Mouse (Mus musculus) liver, embryonic 14.5 days (tissue): ENCODE measurements at regions not wholly inside any gene's neighbourhood (a gene's known extent, or its start where the extent isn't known, plus 50 kb on each side); places are given as distances from the start of the nearest gene placed in this dataset.

Experiments used
- ATAC-seq: fragments of 200-750 bp; cut with Nextera tagmentation; 2 replicates; pipeline ENCODE4 v1.8.0; 2017; ENCODE audit warnings: moderate number of reproducible peaks, mild to moderate bottlenecking, moderate library complexity; ENCODE audit not compliant: insufficient read depth
- DNase-seq, 3 experiments: peaks; one replicate each; pipeline ENCODE4 v3.0.0-alpha.2; 2012 to 2013; ENCODE audit warnings: low read depth in 3 of 3, low spot score in 3 of 3
- H3K27ac ChIP-seq: fragments of 300-500 bp; sonication (generic); 2 replicates; pipeline ENCODE4 v1.5.1; 2014; ENCODE audit warnings: moderate library complexity, mild to moderate bottlenecking, control low read depth, inconsistent platforms
- H3K27me3 ChIP-seq: fragments of 300-500 bp; sonication (generic); 2 replicates; pipeline ENCODE4 v1.6.1; 2014; ENCODE audit warnings: mild to moderate bottlenecking, low read length, moderate library complexity; ENCODE audit not compliant: control insufficient read depth, insufficient read depth
- H3K36me3 ChIP-seq: fragments of 300-500 bp; sonication (generic); replicated peaks from 2 replicates; pipeline ENCODE4 v1.6.1; 2014; ENCODE audit warnings: low read depth; ENCODE audit not compliant: control insufficient read depth, insufficient read depth
- H3K4me1 ChIP-seq, 2 experiments: fragments of 200-500 bp in 1 of 2; fragments of 300-500 bp in 1 of 2; sonication (generic) in 1 of 2; replicated peaks; 2 replicates each; pipeline ENCODE4 v1.6.1; 2012 to 2014; ENCODE audit warnings: antibody characterized with exemption in 1 of 2, inconsistent platforms in 1 of 2, low read length in 1 of 2; ENCODE audit not compliant: control insufficient read depth in 2 of 2, insufficient read depth in 2 of 2
- H3K4me2 ChIP-seq: fragments of 300-500 bp; sonication (generic); 2 replicates; pipeline ENCODE4 v1.6.1; 2014; ENCODE audit warnings: low read depth, mild to moderate bottlenecking, control low read depth, moderate library complexity
- H3K4me3 ChIP-seq, 2 experiments: fragments of 200-500 bp in 1 of 2; fragments of 300-500 bp in 1 of 2; sonication (generic) in 1 of 2; 2 replicates each; pipeline ENCODE4 v1.5.1; 2012 to 2014; ENCODE audit warnings: low read depth in 2 of 2, low read length in 2 of 2, mild to moderate bottlenecking in 2 of 2, control low read depth in 1 of 2, inconsistent platforms in 1 of 2, moderate library complexity in 1 of 2; ENCODE audit not compliant: insufficient read depth in 1 of 2
- H3K9ac ChIP-seq: fragments of 300-500 bp; sonication (generic); replicated peaks from 2 replicates; pipeline ENCODE4 v1.6.1; 2014; ENCODE audit warnings: mild to moderate bottlenecking, control low read depth, moderate library complexity
- H3K9me3 ChIP-seq: fragments of 300-500 bp; sonication (generic); 2 replicates; pipeline ENCODE4 v1.6.1; 2016; ENCODE audit warnings: low read length, mixed read lengths; ENCODE audit not compliant: control insufficient read depth
- CTCF ChIP-seq: IDR thresholded peaks from 2 replicates; pipeline ENCODE4 v1.5.1; 2016; ENCODE audit warnings: antibody characterized with exemption, low read depth, control low read depth
- EP300 ChIP-seq: IDR thresholded peaks from 2 replicates; pipeline ENCODE4 v1.6.1; 2016; ENCODE audit warnings: antibody characterized with exemption, low read depth
- WGBS: fragments of 180-500 bp; shearing (Covaris S2); extraction: QIAGEN DNeasy Blood & Tissue Kit; methylation state at CpG from one replicate; pipeline ENCODE4 v1.1.7; 2014; ENCODE audit not compliant: insufficient replicate concordance; 5-methylcytosine and 5-hydroxymethylcytosine counted together

- no peak for DNase-seq
- no peak overlapping the region for H3K4me2 ChIP-seq
- H3K27me3 ChIP-seq = no peaks in the 10 kb centered on the region
- ATAC-seq = no peak
- H3K4me1 ChIP-seq = no peaks in the 10 kb centered on the region
- WGBS = 32% methylated on average over 5 of the region's 5 CpGs
- H3K9me3 ChIP-seq = no peaks in the 10 kb centered on the region
- H3K4me3 ChIP-seq = no peak overlapping the region
- no peak overlapping the region for H3K9ac ChIP-seq
- no peaks in the 10 kb centered on the region for H3K36me3 ChIP-seq
- H3K27ac ChIP-seq = no peak overlapping the region
- TF ChIP-seq CTCF = no peak
- TF ChIP-seq EP300 = no peak
These were observed 106.7 kb downstream of the Klf5 start for GRCm38 (mm10) chr14:99405228-99405627.

- H3K4me2 ChIP-seq = no peak overlapping the region
- H3K27me3 ChIP-seq = no peaks in the 10 kb centered on the region
- H3K9me3 ChIP-seq = no peaks in the 10 kb centered on the region
- ATAC-seq = no peak
- no peak for DNase-seq
- H3K4me1 ChIP-seq = no peaks in the 10 kb centered on the region
- H3K9ac ChIP-seq = no peak overlapping the region
- WGBS = 22% methylated on average over 5 of the region's 5 CpGs
- no peaks in the 10 kb centered on the region for H3K36me3 ChIP-seq
- no peak overlapping the region for H3K27ac ChIP-seq
- no peak overlapping the region for H3K4me3 ChIP-seq
- no peak for TF ChIP-seq CTCF
These were observed 113.3 kb downstream of the Klf5 start for GRCm38 (mm10) chr14:99411835-99412234.

GRCm38 (mm10) chr14:99416169-99416568 lies 117.7 kb downstream of the Klf5 start:
- TF ChIP-seq CTCF (no peak), EP300 (no peak)
- Histone ChIP-seq H3K9me3 (no peaks in the 10 kb centered on the region), H3K4me2 (no peak overlapping the region), H3K36me3 (no peaks in the 10 kb centered on the region), H3K9ac (no peak overlapping the region), H3K27me3 (no peaks in the 10 kb centered on the region), H3K4me1 (no peaks in the 10 kb centered on the region), H3K27ac (no peak overlapping the region), H3K4me3 (no peak overlapping the region)
- no peak for ATAC-seq
- DNase-seq = no peak
- WGBS = 57% methylated on average over 3 of the region's 3 CpGs

- DNase-seq = no peak
- TF ChIP-seq CTCF (no peak), EP300 (no peak)
- H3K4me3 ChIP-seq = no peak overlapping the region
- H3K27ac ChIP-seq = no peak overlapping the region
- no peak overlapping the region for H3K9ac ChIP-seq
- H3K9me3 ChIP-seq = no peaks in the 10 kb centered on the region
- no peak overlapping the region for H3K4me2 ChIP-seq
- H3K27me3 ChIP-seq = no peaks in the 10 kb centered on the region
- 45% methylated on average over 5 of the region's 5 CpGs for WGBS
- ATAC-seq = no peak
- no peaks in the 10 kb centered on the region for H3K36me3 ChIP-seq
- no peaks in the 10 kb centered on the region for H3K4me1 ChIP-seq
These were observed 120.5 kb downstream of the Klf5 start for GRCm38 (mm10) chr14:99418970-99419369.

GRCm38 (mm10) chr14:99423334-99423733 lies 124.8 kb downstream of the Klf5 start:
- Histone ChIP-seq H3K27ac (no peak overlapping the region), H3K4me3 (no peak overlapping the region), H3K36me3 (no peaks in the 10 kb centered on the region), H3K4me2 (no peak overlapping the region), H3K4me1 (no peaks in the 10 kb centered on the region), H3K9ac (no peak overlapping the region), H3K27me3 (no peaks in the 10 kb centered on the region), H3K9me3 (no peaks in the 10 kb centered on the region)
- 77% methylated on average over 7 of the region's 7 CpGs for WGBS
- DNase-seq (no peak), ATAC-seq (no peak)
- TF ChIP-seq EP300 = no peak
- TF ChIP-seq CTCF = no peak

- Histone ChIP-seq H3K4me1 (no peaks in the 10 kb centered on the region), H3K36me3 (no peaks in the 10 kb centered on the region), H3K4me3 (no peak overlapping the region), H3K9me3 (no peaks in the 10 kb centered on the region), H3K27ac (no peak overlapping the region), H3K9ac (no peak overlapping the region), H3K4me2 (no peak overlapping the region), H3K27me3 (no peaks in the 10 kb centered on the region)
- DNase-seq (no peak), ATAC-seq (no peak)
- TF ChIP-seq CTCF = no peak
- no peak for TF ChIP-seq EP300
- 77% methylated on average over 3 of the region's 3 CpGs for WGBS
These were observed 128.6 kb downstream of the Klf5 start for GRCm38 (mm10) chr14:99427049-99427448.
